Mouse (Mus musculus) forebrain, embryonic 16.5 days (tissue): Measurements from ENCODE around the gene Ceacam15. TPM values are rescaled to one million over a fixed set of nuclear protein-coding genes. Genes with fewer than 3 reads are reported as not detected.
"Not testable (repeated sequence)": the region's sequence is repeated elsewhere in the genome, so short reads cannot be mapped to it uniquely, and the experiment has no call there.

Source experiments
- ATAC-seq: fragments of 200-750 bp; cut with Nextera tagmentation; 2 replicates; pipeline ENCODE4 v1.8.0; 2017; ENCODE audit warnings: mild to moderate bottlenecking, moderate library complexity
- H3K27ac ChIP-seq: fragments of 300-500 bp; sonication (generic); 2 replicates; pipeline ENCODE4 v1.5.1; 2014; ENCODE audit warnings: low read length, control low read depth
- H3K27me3 ChIP-seq: fragments of 300-500 bp; sonication (generic); replicated peaks from 2 replicates; pipeline ENCODE4 v1.6.1; 2014; ENCODE audit warnings: low read length; ENCODE audit not compliant: control insufficient read depth, insufficient read depth
- H3K36me3 ChIP-seq: fragments of 300-500 bp; sonication (generic); 2 replicates; pipeline ENCODE4 v1.6.1; 2014; ENCODE audit not compliant: control insufficient read depth, insufficient read depth
- H3K4me1 ChIP-seq: fragments of 300-500 bp; sonication (generic); replicated peaks from 2 replicates; pipeline ENCODE4 v1.6.1; 2014; ENCODE audit warnings: low read length; ENCODE audit not compliant: control insufficient read depth, insufficient read depth
- H3K4me2 ChIP-seq: fragments of 300-500 bp; sonication (generic); 2 replicates; pipeline ENCODE4 v1.6.1; 2014; ENCODE audit warnings: mild to moderate bottlenecking, low read length, control low read depth
- H3K4me3 ChIP-seq: fragments of 300-500 bp; sonication (generic); replicated peaks from 2 replicates; pipeline ENCODE4 v1.5.1; 2014; ENCODE audit warnings: mild to moderate bottlenecking, low read length, control low read depth
- H3K9ac ChIP-seq: fragments of 300-500 bp; sonication (generic); replicated peaks from 2 replicates; pipeline ENCODE4 v1.6.1; 2014; ENCODE audit warnings: low read depth, low read length, control low read depth
- H3K9me3 ChIP-seq: fragments of 300-500 bp; sonication (generic); 2 replicates; pipeline ENCODE4 v1.6.1; 2016; ENCODE audit warnings: low read length; ENCODE audit not compliant: control insufficient read depth
- WGBS: fragments of 180-500 bp; shearing (Covaris S2); extraction: QIAGEN DNeasy Blood & Tissue Kit; methylation state at CpG from one replicate; pipeline ENCODE4 v1.1.7; 2014; 5-methylcytosine and 5-hydroxymethylcytosine counted together
- polyA plus RNA-seq: library from polyadenylated mRNA; unstranded; fragments of >200 nt; fragmentation: Nextera tagmentation; extraction: Ambion mirVana; gene quantifications from 2 replicates; pipeline ENCODE4 v1.2.1, GENCODE M21; 2015

Ceacam15 gene
- polyA plus RNA-seq, 1 experiment from 2014 or later, result not detected

GRCm38 (mm10) chr7:16635116-16635515, 40.4 kb downstream of the Ceacam15 start:
- H3K36me3 ChIP-seq, result no peaks in the 10 kb centered on the region
- H3K4me2 ChIP-seq, result no peak overlapping the region
- H3K4me1 ChIP-seq, result peaks cover 3% of the 10 kb centered on the region; the same call in 1 of the 2 replicates
- no peak for ATAC-seq
- H3K27ac ChIP-seq, result no peak overlapping the region
- 51% methylated on average over 3 of the region's 3 CpGs for WGBS
- no peak overlapping the region for H3K9ac ChIP-seq
- H3K27me3 ChIP-seq, result no peaks in the 10 kb centered on the region
- H3K4me3 ChIP-seq, result no peak overlapping the region
- no peaks in the 10 kb centered on the region for H3K9me3 ChIP-seq

DNA sequence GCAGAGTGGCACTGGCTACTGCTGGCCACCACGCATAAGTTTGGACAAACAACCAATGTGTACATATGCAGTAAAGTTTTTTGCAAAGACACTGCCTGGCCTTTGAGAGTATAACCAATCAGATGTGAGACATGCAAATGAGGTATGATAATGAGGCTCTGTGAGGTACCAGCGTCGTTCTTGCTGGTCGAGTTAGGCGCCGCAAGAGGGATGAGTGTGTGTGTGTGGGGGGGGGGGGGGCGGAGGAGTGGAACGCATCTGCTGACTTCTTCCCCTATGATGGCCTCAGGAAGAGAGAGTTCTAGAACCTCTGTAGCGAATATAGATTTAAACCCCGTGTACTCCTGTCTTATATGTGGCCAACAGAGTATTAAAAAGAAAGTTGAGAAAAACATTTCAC, 41.6 kb downstream of the Ceacam15 start:
- H3K4me1 ChIP-seq, H3K27ac ChIP-seq, ATAC-seq, H3K4me3 ChIP-seq, H3K36me3 ChIP-seq, H3K9me3 ChIP-seq, H3K27me3 ChIP-seq, H3K4me2 ChIP-seq, H3K9ac ChIP-seq: not testable (repeated sequence)
- WGBS, result 13% methylated on average over 10 of the region's 10 CpGs

DNA sequence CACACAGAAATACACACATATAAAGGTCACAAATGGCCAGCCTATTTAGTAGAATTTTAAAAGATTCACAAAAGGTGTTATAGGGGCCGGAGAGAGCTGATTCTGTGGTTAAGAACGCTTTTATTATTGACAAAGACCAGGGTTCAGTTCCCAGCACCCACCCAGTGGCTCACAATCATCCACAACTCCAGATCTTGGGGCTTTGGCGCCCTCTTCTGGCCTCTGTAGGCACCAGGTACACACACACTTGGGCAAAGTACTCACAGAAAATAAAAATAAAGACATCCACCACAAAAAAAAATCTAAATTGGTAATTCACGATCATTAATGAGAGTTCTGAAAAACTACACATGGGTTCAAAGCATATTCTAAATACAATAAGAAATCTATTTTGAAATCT, 43.6 kb downstream of the Ceacam15 start:
- Histone ChIP-seq H3K27me3 (no peaks in the 10 kb centered on the region), H3K9me3 (no peaks in the 10 kb centered on the region), H3K4me2 (no peak overlapping the region), H3K9ac (no peak overlapping the region), H3K4me3 (no peak overlapping the region), H3K27ac (no peak overlapping the region), H3K4me1 (no peaks in the 10 kb centered on the region), H3K36me3 (no peaks in the 10 kb centered on the region)
- no peak for ATAC-seq
- WGBS, result 70% methylated on average over 4 of the region's 4 CpGs

- WGBS, result 71% methylated on average over 4 of the region's 4 CpGs
- Histone ChIP-seq H3K27ac (no peak overlapping the region), H3K4me1 (no peaks in the 10 kb centered on the region), H3K4me3 (no peak overlapping the region), H3K36me3 (no peaks in the 10 kb centered on the region), H3K9me3 (no peaks in the 10 kb centered on the region), H3K27me3 (no peaks in the 10 kb centered on the region), H3K4me2 (no peak overlapping the region), H3K9ac (no peak overlapping the region)
- no peak for ATAC-seq
Observed at GRCm38 (mm10) chr7:16631025-16631424, 44.5 kb downstream of the Ceacam15 start.

DNA sequence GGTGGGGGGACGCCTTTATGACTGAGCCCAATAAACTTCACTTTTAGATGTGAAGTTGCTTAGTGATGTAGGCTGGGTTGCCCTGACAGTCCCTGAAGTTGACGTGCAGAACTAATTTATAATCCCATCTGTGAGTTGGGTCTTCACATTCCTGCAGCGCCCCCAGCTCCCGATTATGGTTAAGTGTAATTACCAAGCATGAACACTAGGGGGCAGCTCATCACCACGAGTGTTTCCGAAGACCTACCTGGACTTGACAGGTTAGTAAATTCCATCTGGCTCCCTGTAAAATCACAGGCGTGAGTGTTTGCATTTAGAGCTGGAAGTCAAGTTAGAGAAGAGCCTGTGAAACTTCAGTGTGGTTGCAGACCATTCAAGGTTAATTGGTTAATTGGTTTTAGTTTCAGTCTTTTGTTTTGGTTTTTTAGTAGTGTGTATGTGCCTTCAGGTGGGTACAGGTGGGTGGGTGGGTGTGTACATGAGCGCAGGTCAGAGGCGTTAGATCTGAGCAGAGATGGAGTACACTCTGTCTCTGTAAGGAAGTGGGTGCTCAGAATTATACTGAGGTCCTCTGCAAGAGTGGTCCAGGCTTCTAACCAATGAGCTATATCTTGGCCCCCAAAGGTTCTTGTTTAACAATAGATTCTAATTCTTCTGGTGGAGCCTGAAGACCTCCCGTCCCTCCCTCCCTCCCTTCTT, 45.8 kb downstream of the Ceacam15 start:
- Histone ChIP-seq H3K9me3 (no peaks in the 10 kb centered on the region), H3K9ac (no peak overlapping the region), H3K27ac (no peak overlapping the region), H3K4me1 (no peaks in the 10 kb centered on the region), H3K27me3 (no peaks in the 10 kb centered on the region), H3K36me3 (no peaks in the 10 kb centered on the region), H3K4me2 (no peak overlapping the region), H3K4me3 (no peak overlapping the region)
- 22% methylated on average over 10 of the region's 10 CpGs for WGBS
- ATAC-seq, result 0 out of 2 replicates have a peak, but pooled peaks have one; percentile 33

- peak; percentile 91 for ATAC-seq
- Histone ChIP-seq H3K4me1 (no peaks in the 10 kb centered on the region), H3K9ac (no peak overlapping the region), H3K9me3 (no peaks in the 10 kb centered on the region), H3K4me3 (no peak overlapping the region), H3K4me2 (peak overlapping the region; percentile 20), H3K27ac (no peak overlapping the region), H3K27me3 (no peaks in the 10 kb centered on the region), H3K36me3 (no peaks in the 10 kb centered on the region)
- WGBS, result 36% methylated on average over 12 of the region's 12 CpGs
Observed at GRCm38 (mm10) chr7:16628096-16628771, 47.3 kb downstream of the Ceacam15 start.

- ATAC-seq, result no peak
- no peak overlapping the region for H3K9ac ChIP-seq
- no peaks in the 10 kb centered on the region for H3K36me3 ChIP-seq
- H3K4me1 ChIP-seq, result peaks cover 4% of the 10 kb centered on the region
- no peak overlapping the region for H3K27ac ChIP-seq
- 0 out of 2 replicates have a peak, but pooled peaks cover 2% of the 10 kb centered on the region for H3K27me3 ChIP-seq
- no peak overlapping the region for H3K4me3 ChIP-seq
- H3K9me3 ChIP-seq, result no peaks in the 10 kb centered on the region
- H3K4me2 ChIP-seq, result no peak overlapping the region
Observed at GRCm38 (mm10) chr7:16623687-16624086, 51.8 kb downstream of the Ceacam15 start.

DNA sequence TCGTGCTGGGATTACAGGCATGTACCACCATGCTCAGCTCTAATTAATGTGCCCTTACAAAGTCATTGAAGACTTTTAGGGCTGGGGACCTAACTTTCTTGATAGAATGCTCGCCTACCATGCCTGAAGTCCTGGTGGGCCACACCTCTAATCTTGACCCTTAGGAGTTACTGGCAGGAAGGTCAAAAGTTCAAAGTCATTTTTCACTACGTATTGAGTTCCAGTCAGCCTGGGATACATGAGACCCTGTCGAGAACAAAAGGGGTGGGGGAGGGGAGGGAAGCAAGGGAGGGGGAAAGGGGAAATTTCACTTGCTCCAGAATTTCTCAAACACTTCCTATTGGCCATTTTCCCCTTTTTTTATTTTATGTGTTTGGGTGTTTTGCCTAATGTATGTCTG, 52.4 kb downstream of the Ceacam15 start:
- ATAC-seq, result no peak
- Histone ChIP-seq H3K27me3 (0 out of 2 replicates have a peak, but pooled peaks cover 2% of the 10 kb centered on the region), H3K4me1 (peaks cover 6% of the 10 kb centered on the region), H3K4me2 (no peak overlapping the region), H3K9me3 (no peaks in the 10 kb centered on the region), H3K36me3 (no peaks in the 10 kb centered on the region), H3K27ac (no peak overlapping the region), H3K9ac (no peak overlapping the region), H3K4me3 (no peak overlapping the region)
- 76% methylated on average over 4 of the region's 4 CpGs for WGBS
